Mouse (Mus musculus): ENCODE data around the gene Apoc1.

The Apoc1 gene

GRCm38 (mm10) chr7:19691873-19692865, at the start of gene Apoc1:
TSS of gene Apoc1 (minus strand) at chr7:19692660.
- DNase-seq (ENCODE audit: low read depth, low spot score) = no peak

GRCm38 (mm10) chr7:19741329-19742031, 49.0 kb upstream of the Apoc1 start:
- no peak for DNase-seq (ENCODE audit: low read depth, low spot score)

GRCm38 (mm10) chr7:19740269-19740668, 47.8 kb upstream of the Apoc1 start:
- no peak for DNase-seq (ENCODE audit: low read depth, low spot score)

DNA sequence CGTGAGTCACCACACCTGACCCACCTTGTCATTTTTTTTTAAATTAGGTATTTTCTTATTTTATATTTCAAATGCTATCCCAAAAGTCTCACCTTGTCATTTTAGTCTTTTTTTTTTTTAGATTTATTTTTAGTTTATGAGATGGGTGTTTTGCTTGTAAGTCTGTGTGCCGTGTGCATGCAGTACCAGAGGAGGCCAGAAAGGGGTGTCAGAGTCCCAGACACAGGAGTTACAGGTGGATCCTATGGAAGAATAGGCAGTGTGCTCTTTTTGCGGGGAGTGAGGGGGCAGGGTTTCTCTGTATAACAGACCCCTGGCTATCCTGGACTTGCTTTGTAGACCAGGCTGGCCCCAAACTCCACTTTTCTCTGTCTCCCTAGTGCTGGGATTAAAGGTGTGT, 46.3 kb upstream of the Apoc1 start:
- DNase-seq (ENCODE audit: low read depth, low spot score) = no peak

GRCm38 (mm10) chr7:19736389-19737057, 44.1 kb upstream of the Apoc1 start:
- DNase-seq (ENCODE audit: low read depth, low spot score) = no peak

GRCm38 (mm10) chr7:19734178-19734666, 41.8 kb upstream of the Apoc1 start:
- DNase-seq (ENCODE audit: low read depth, low spot score) = no peak

DNA sequence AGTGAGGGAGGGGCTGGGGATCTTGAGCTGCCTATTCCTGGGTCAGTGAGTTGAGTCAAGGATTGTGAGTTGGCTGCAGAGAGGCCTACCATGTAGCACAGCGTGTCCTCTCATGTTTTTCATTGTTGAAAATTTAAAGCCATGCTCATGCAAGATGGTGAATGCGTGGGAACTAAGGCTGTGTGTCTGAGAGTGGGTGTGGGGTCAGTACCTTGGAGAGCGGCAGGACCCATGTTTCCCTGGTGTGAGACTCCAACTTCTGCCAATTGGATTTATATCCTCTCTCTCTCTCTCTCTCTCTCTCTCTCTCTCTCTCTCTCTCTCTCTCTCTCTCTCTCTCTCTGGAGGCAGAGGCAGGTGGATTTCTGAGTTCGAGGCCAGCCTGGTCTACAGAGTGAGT, 34.1 kb upstream of the Apoc1 start:
- DNase-seq (ENCODE audit: low read depth, low spot score) = no peak

DNA sequence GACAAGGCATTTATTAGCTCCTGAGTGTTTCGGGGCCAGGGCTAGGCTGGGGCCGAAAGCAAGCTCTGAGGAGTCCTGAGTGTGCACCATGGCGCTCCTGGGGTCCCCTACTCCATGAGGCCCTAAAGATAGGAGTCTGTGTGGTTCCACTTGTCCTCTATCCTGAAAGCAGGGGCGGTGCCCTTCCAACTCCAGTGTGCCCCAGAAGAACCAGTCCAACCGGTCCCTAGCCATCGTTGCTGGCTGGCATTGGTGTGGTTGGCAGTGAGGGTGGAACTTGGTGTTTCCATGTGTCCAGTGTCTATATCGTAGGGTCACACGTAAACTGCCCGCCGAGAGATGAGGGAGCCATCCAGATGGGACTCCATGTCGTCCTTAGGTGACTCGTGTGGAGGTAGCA, 31.7 kb upstream of the Apoc1 start:
- DNase-seq (ENCODE audit: low read depth, low spot score) = no peak

- no peak for DNase-seq (ENCODE audit: low read depth, low spot score)
Measured at GRCm38 (mm10) chr7:19722754-19723195, 30.3 kb upstream of the Apoc1 start.

- no peak for DNase-seq (ENCODE audit: low read depth, low spot score)
Measured at GRCm38 (mm10) chr7:19719200-19719599, 26.7 kb upstream of the Apoc1 start.

DNA sequence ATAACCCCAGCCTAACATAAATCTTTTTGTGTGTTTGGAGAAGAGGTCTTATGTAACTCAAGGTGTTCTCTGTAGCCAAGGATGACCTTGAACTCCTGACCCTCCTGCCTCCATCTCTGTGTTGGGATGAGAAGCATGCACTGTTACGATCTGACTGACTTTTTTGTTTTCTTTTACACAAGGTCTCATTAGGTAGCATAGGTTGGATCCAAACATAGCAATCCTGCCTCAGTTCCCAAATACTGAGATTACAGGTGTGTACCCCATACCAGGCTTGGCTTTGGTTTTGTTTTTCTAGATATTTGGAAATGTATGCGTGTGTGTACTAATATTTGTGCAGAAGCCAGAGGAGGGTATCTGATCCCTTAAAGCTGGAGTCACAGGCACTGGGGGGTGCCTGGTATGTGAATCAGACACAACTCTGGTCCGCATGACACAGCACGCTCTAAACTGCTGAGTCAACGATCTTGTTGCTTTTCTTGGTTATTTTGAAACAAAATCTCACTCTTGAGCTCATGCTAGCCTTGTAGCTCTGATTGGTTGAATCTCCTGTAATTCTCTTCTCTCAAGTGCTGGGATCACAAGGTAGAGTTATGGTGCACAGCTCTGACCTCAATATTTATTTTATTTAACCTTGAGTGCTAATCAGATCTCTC, 26.0 kb upstream of the Apoc1 start:
- DNase-seq (ENCODE audit: low read depth, low spot score) = no peak

DNA sequence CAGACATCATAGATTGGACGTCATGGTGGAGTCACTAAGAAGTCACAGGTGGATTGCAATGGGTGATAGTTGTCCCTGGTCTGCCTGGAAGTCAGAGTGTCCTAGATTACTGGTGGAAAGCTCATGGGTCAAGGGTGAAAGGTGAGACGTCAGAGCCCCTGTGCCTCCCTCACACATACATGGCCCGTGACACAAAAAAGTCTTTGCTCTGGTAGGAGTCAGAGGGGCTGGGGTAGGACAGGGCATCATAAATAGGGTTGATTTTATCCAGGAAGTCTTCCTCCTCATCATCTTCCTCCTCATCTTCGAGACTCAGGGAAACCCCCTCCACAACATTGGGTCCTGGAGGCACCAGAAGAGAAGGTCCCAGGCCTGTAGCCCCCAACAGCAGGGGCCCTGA, 24.9 kb upstream of the Apoc1 start:
- no peak for DNase-seq (ENCODE audit: low read depth, low spot score)

DNA sequence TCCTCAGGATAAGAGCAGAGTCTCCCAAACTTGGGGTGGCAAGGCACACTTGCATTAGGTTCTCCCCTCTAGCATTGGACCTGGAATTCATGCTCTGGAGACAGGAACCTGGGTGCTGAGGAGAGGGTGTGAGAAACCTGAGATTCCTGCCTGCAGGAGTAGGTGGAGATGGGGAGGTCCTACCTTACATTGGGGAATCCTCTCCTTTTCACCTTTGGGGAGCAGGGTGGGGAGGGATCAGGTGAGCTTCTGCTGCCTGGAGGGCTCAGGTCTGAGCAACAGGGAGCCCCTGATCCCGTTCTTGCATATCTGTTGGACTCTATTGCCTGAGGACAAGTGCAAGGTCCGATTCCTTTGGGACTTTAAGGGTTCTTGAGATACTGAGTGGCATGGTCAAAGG, 24.4 kb upstream of the Apoc1 start:
- no peak for DNase-seq (ENCODE audit: low read depth, low spot score)

DNA sequence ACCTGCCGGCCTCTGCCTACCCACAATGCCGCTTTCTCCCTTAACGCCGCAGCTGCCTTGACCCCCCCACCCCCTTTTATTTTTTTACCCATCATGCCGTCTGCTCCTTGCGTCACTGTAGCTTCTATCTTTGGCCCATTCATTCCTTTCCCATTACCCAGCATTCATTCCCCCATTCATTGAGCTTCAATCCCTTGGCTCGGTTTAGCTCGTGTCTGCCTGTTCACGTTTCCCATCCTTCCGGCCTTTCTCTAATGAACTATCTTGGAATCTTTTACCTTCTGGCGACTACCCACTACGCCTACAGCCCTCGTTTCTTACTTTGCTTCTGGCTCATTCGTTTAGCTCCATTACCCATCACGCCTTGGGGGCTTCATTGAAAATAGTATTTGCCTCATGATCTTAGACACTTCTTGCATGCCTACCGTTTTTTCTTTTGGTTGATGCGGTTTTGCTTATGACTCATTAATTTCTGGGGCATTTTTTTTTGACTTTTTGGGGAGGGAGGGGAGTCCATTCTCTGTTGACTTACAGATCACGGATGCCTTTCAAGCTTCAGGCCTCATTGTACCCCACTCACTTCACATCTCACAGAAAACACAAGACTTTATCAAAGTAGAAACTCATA, 23.7 kb upstream of the Apoc1 start:
- DNase-seq (ENCODE audit: low read depth, low spot score) = no peak

GRCm38 (mm10) chr7:19715239-19716054, 23.0 kb upstream of the Apoc1 start, which contains the start of gene Tomm40:
TSS of gene Tomm40 (minus strand) at chr7:19715438.
- DNase-seq (ENCODE audit: low read depth, low spot score) = peak; percentile 100

DNA sequence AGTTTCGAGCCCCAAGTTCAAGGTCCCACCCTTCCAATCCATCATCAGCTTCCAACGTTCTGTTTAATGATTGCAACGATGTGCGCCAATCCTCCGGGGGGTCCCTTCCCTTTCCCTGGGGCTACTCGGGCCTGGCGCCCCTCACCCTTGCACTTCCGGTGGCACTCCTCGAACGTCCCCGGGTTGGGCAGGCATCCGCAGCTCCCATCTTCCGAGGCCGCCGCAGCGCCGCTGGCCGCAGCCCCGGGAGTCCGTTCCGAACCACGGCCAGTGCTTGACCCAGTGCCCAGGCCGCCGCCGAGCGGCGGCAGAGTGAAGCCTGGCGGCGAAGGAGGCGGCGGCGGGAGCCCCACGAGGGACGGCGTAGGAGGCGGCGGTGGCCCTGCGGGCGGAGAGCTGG, 22.4 kb upstream of the Apoc1 start:
- DNase-seq (ENCODE audit: low read depth, low spot score) = no peak

DNA sequence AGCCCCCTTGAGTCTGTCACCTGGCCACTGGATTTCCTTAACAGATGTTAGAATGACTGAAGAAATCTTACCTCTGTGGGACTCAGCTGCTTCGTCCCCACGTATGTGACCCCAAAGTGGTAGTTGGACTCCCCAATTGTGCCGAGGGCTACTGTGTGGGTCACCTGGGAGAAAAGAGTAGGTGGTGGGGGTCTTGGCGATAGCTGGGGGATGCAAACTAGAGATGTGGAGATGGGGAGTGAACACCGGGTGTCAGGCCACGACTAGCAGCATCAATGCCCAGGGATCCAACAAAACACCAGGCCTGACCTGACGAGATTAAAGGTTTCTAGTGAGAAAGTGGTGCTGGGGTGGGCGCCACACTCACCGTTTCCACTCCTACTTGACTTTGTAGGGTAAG, 21.1 kb upstream of the Apoc1 start:
- DNase-seq (ENCODE audit: low read depth, low spot score) = no peak

DNA sequence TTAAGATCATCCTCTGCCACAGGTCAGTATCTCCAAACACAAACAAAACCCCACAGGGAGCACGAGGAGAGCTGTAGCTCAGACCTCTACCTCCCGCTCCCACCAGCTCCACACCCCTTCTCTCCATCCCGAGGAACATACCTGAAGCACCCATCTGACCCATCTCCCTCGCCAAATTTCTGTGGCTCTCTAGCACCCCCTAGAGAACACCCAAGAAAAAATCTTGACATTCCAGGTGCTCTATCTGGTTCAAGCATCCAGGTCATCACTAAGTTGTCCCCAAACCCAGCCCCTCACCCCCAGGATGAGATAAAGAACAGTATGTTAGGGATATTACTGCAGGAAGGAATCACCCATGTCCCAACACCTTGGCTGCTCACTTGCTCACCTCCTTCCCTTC, 20.7 kb upstream of the Apoc1 start:
- DNase-seq (ENCODE audit: low read depth, low spot score) = no peak

DNA sequence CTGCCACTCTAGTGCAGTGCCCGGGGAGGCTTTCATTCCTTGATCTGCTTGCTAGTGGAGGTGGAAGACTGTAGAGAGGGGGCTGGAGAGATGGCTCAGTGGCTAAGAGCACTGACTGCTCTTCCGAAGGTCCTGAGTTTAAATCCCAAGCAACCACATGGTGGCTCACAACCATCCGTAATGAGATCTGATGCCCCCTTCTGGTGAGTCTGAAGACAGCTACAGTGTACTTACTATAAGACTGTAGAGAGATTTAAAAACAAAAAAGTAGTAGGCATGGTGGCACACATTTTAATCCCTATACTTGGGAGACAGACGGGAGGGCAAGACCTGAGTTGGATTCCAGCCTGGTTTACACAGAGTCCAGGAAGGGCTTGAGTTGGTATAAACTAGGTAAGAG, 20.0 kb upstream of the Apoc1 start:
- no peak for DNase-seq (ENCODE audit: low read depth, low spot score)

- no peak for DNase-seq (ENCODE audit: low read depth, low spot score)
Measured at GRCm38 (mm10) chr7:19710650-19711049, 18.2 kb upstream of the Apoc1 start.
